Mouse (Mus musculus): ENCODE measurements around the gene Rpl11. TPM values are rescaled to one million over a fixed set of nuclear protein-coding genes. Genes with fewer than 3 reads are reported as not detected.
"Not testable (repeated sequence)": the region's sequence is repeated elsewhere in the genome, so short reads cannot be mapped to it uniquely, and the experiment has no call there.

Rpl11 gene
- polyA plus RNA-seq (2016; fragmentation: Nextera tagmentation; extraction: Ambion mirVana): 516 and 527 TPM in 2 replicates

GRCm38 (mm10) chr4:136053247-136053596 lies at the start of gene Rpl11:
Rpl11 (minus strand) TSS chr4:136053428.
- Histone ChIP-seq H3K27ac (replicated peaks) (peak within 1 kb of the TSS; percentile 99), H3K36me3 (replicated peaks) (peaks cover 41% of the 10 kb centered on the region), H3K4me1 (peaks cover 29% of the 10 kb centered on the region), H3K27me3 (replicated peaks; ENCODE audit: low read depth, poor library complexity, severe bottlenecking) (no peaks in the 10 kb centered on the region), H3K9me3 (no peaks in the 10 kb centered on the region), H3K4me3 (peak within 1 kb of the TSS; percentile 99)
- WGBS: under 1% methylated on average over 21 of the region's 21 CpGs
- peak; percentile 95 for DNase-seq (ENCODE audit: low spot score)

DNA sequence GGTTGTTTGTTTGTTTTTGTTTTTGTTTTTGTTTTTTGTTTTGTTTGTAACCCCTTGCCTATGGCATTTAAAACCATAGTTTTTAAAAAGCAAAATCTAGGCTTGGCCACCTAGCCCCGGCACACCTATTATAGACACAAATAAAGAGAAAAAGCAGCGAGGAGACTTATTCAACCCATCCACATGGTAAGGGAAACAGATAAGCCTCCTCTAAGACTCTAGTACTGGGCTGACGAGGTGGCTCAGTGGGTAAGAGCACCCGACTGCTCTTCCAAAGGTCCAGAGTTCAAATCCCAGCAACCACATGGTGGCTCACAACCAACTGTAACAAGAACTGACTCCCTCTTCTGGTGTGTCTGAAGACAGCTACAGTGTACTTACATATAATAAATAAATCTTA lies 48.5 kb upstream of the Rpl11 start:
- H3K4me3 ChIP-seq: not testable (repeated sequence)

GRCm38 (mm10) chr4:136100396-136101070 lies 47.3 kb upstream of the Rpl11 start:
- Histone ChIP-seq H3K36me3 (replicated peaks) (no peaks in the 10 kb centered on the region), H3K4me1 (peaks cover 23% of the 10 kb centered on the region), H3K27ac (replicated peaks) (no peak overlapping the region), H3K27me3 (replicated peaks; ENCODE audit: low read depth, poor library complexity, severe bottlenecking) (0 out of 2 replicates have a peak, but pooled peaks cover 2% of the 10 kb centered on the region), H3K4me3 (no peak overlapping the region), H3K9me3 (no peaks in the 10 kb centered on the region)
- no peak for DNase-seq (ENCODE audit: low spot score)
- 74% methylated on average over 12 of the region's 12 CpGs for WGBS

More for the DNA sequence above, 48.5 kb upstream of the Rpl11 start:
- WGBS: 84% methylated on average over 4 of the region's 4 CpGs
- peaks cover 23% of the 10 kb centered on the region for H3K4me1 ChIP-seq
- not testable (repeated sequence) for DNase-seq (ENCODE audit: low spot score); H3K9me3 ChIP-seq; H3K36me3 ChIP-seq (replicated peaks); H3K27ac ChIP-seq (replicated peaks); H3K27me3 ChIP-seq (replicated peaks; ENCODE audit: low read depth, poor library complexity, severe bottlenecking)

DNA sequence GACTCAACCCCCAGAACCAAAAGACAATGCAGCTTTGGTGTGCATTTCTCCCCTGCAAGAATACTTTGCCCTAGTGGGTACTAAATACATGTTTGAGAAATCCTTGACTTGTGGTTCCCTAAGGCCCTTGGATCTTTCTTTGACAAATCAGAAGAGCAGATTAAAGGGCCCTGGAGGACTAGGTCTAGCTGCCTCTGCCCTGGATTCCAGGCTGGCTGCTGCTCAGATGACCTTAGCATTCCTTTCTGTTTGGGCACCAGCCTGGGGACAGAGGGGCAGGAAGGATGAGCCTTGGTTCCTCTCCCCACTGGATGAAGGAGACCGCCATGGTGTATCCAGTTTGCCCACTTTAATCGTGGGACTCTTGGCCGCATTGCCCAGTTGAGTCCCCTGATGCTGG lies 45.2 kb upstream of the Rpl11 start:
- H3K27ac ChIP-seq (replicated peaks): no peak overlapping the region
- no peak overlapping the region for H3K4me3 ChIP-seq
- no peaks in the 10 kb centered on the region for H3K9me3 ChIP-seq
- H3K4me1 ChIP-seq: peaks cover 21% of the 10 kb centered on the region
- H3K36me3 ChIP-seq (replicated peaks): no peaks in the 10 kb centered on the region
- 0 out of 2 replicates have a peak, but pooled peaks cover 3% of the 10 kb centered on the region for H3K27me3 ChIP-seq (replicated peaks; ENCODE audit: low read depth, poor library complexity, severe bottlenecking)
- DNase-seq (ENCODE audit: low spot score): no peak
- 96% methylated on average over 3 of the region's 3 CpGs for WGBS

GRCm38 (mm10) chr4:136096446-136097113 lies 43.4 kb upstream of the Rpl11 start:
- DNase-seq (ENCODE audit: low spot score): no peak
- Histone ChIP-seq H3K27me3 (replicated peaks; ENCODE audit: low read depth, poor library complexity, severe bottlenecking) (0 out of 2 replicates have a peak, but pooled peaks cover 3% of the 10 kb centered on the region), H3K9me3 (no peaks in the 10 kb centered on the region), H3K36me3 (replicated peaks) (no peaks in the 10 kb centered on the region), H3K4me3 (no peak overlapping the region), H3K27ac (replicated peaks) (no peak overlapping the region), H3K4me1 (peaks cover 21% of the 10 kb centered on the region)
- 65% methylated on average over 11 of the region's 11 CpGs for WGBS

GRCm38 (mm10) chr4:136095490-136096105 lies 42.4 kb upstream of the Rpl11 start:
- 0 out of 2 replicates have a peak, but pooled peaks cover 3% of the 10 kb centered on the region for H3K27me3 ChIP-seq (replicated peaks; ENCODE audit: low read depth, poor library complexity, severe bottlenecking)
- no peak overlapping the region for H3K4me3 ChIP-seq
- H3K27ac ChIP-seq (replicated peaks): no peak overlapping the region
- peaks cover 21% of the 10 kb centered on the region for H3K4me1 ChIP-seq
- no peaks in the 10 kb centered on the region for H3K36me3 ChIP-seq (replicated peaks)
- 77% methylated on average over 9 of the region's 9 CpGs for WGBS
- H3K9me3 ChIP-seq: no peaks in the 10 kb centered on the region
- no peak for DNase-seq (ENCODE audit: low spot score)

DNA sequence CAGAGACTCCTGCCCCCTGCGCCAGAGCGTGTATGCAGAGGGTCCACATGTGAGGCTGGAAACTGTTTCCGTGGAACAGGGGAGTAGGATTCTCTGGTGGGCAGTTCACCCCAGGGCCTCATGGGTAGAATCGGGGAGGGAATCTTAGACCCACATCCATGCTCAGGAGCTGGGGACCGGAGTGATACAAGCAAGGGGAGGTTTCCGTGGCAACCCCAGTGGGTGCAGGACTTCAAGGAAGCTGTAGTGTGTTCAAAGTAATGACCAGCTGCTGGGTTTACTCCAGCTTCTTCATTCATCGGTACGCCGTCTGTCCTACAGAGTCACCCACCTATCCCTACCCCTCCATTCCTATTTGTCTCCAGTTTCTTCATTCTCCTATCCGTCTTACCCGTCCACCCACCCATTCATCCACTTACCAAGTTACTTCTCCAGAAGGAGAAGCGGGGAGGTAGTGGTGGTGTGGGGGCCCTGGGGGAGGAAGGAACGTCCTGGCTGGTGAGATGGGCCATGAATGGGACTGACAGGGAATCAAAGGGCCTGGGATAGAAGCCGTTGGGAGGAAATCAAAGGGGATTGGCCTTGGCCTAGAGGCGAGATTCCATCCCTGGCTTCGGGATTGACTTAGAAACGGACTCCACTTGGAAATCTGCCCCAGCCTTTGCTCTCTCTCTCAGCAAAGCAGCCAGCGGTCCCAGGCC lies 41.4 kb upstream of the Rpl11 start:
- 79% methylated on average over 18 of the region's 18 CpGs for WGBS
- Histone ChIP-seq H3K4me3 (no peak overlapping the region), H3K27ac (replicated peaks) (0 out of 2 replicates have a peak overlapping the region, but pooled peaks have one; percentile 20), H3K4me1 (peaks cover 28% of the 10 kb centered on the region), H3K36me3 (replicated peaks) (no peaks in the 10 kb centered on the region), H3K9me3 (no peaks in the 10 kb centered on the region), H3K27me3 (replicated peaks; ENCODE audit: low read depth, poor library complexity, severe bottlenecking) (0 out of 2 replicates have a peak, but pooled peaks cover 3% of the 10 kb centered on the region)
- no peak for DNase-seq (ENCODE audit: low spot score)

DNA sequence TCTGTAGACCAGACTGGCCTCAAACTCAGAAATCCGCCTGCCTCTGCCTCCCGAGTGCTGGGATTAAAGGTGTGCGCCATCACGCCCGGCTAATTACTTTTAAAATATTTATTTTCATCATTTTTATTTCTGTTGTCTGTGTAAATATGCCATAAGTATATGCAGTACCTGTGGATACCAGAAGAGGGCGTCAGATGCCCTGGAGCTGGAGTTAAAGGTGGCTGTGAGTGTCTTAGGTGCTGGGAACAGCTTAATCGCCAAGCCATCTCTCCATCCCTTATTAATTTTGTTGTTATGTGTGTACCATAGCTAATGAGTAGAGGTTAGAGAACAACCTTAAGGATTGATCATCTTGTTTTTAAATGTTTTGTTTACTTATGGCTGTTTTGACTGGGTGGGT lies 39.3 kb upstream of the Rpl11 start:
- no peaks in the 10 kb centered on the region for H3K36me3 ChIP-seq (replicated peaks)
- no peaks in the 10 kb centered on the region for H3K9me3 ChIP-seq
- WGBS: 88% methylated on average over 7 of the region's 7 CpGs
- no peak for DNase-seq (ENCODE audit: low spot score)
- no peak overlapping the region for H3K27ac ChIP-seq (replicated peaks)
- peaks cover 45% of the 10 kb centered on the region for H3K4me1 ChIP-seq
- 0 out of 2 replicates have a peak, but pooled peaks cover 3% of the 10 kb centered on the region for H3K27me3 ChIP-seq (replicated peaks; ENCODE audit: low read depth, poor library complexity, severe bottlenecking)
- H3K4me3 ChIP-seq: no peak overlapping the region

- Histone ChIP-seq H3K27ac (replicated peaks) (no peak overlapping the region), H3K4me1 (peaks cover 43% of the 10 kb centered on the region), H3K27me3 (replicated peaks; ENCODE audit: low read depth, poor library complexity, severe bottlenecking) (0 out of 2 replicates have a peak, but pooled peaks cover 3% of the 10 kb centered on the region), H3K4me3 (no peak overlapping the region), H3K36me3 (replicated peaks) (no peaks in the 10 kb centered on the region), H3K9me3 (no peaks in the 10 kb centered on the region)
- no peak for DNase-seq (ENCODE audit: low spot score)
- 95% methylated on average over 4 of the region's 4 CpGs for WGBS
These were observed 38.1 kb upstream of the Rpl11 start for GRCm38 (mm10) chr4:136091346-136091745.

- Histone ChIP-seq H3K4me1 (peaks cover 31% of the 10 kb centered on the region), H3K36me3 (replicated peaks) (no peaks in the 10 kb centered on the region), H3K4me3 (no peak overlapping the region), H3K27me3 (replicated peaks; ENCODE audit: low read depth, poor library complexity, severe bottlenecking) (no peaks in the 10 kb centered on the region), H3K9me3 (no peaks in the 10 kb centered on the region), H3K27ac (replicated peaks) (peak overlapping the region; percentile 72; the same call in 1 of the 2 replicates)
- WGBS: 56% methylated on average over 11 of the region's 11 CpGs
- DNase-seq (ENCODE audit: low spot score): no peak
These were observed 36.7 kb upstream of the Rpl11 start for GRCm38 (mm10) chr4:136089748-136090583.

DNA sequence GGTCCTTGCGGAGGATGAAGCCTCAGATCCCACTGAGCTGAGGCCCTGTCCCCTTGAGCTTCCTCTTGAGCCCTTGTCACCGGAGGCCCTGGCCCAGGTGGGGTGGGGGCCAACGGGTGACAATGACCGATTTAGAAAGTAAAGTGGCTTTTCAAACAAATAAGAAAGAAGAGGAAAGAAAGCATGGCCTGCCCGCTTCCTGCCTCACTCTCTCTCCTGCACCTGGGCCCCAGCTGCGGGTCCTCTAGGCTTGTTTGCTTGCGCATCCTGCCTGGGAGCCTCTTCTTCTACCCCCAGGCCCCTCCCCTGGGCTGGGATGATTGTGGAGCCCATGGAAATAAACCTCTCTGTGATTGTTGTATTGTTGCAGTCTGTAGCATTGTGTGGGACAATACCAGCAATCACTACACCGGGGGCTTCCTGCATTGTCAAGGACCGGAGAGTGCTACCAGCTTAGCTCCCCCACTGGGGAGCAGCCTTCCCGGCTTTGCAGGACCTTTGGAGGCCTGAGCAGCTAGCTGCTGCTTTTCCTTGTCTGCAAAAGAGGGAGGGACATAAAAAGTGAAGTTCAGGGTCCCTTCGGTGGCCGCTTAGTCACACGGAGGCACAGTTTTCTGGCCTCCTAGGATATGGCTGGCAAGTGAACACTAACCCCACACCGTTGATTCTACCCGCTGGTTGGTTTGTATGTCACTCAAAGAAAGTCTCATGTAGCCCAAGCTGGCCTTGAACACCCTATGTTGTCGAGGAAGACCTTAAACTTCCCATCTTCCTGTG lies 35.9 kb upstream of the Rpl11 start:
- Histone ChIP-seq H3K4me1 (peaks cover 24% of the 10 kb centered on the region), H3K4me3 (no peak overlapping the region), H3K36me3 (replicated peaks) (no peaks in the 10 kb centered on the region), H3K27ac (replicated peaks) (peak overlapping the region; percentile 72), H3K27me3 (replicated peaks; ENCODE audit: low read depth, poor library complexity, severe bottlenecking) (no peaks in the 10 kb centered on the region), H3K9me3 (no peaks in the 10 kb centered on the region)
- DNase-seq (ENCODE audit: low spot score): no peak
- 39% methylated on average over 16 of the region's 16 CpGs for WGBS

Data from embryonic facial prominence, embryonic 10.5 days (tissue).